Mouse (Mus musculus) embryonic stem cell, embryonic (primary cell): Measurements from ENCODE around the gene Gm1123.

Source experiments
- CTCF ChIA-PET, 4 experiments: fragments of 300-600 bp in 2 of 4; fragments of 350-600 bp in 2 of 4; sonication (Branson Sonifier 250); formaldehyde crosslinking; loops; one replicate each; lab custom pipeline; 2022; ENCODE audit warnings: inconsistent platforms in 2 of 4; lab: Charles Lee
- POLR2A ChIA-PET, 4 experiments: fragments of 300-600 bp in 2 of 4; fragments of 350-600 bp in 2 of 4; sonication (Branson Sonifier 250); formaldehyde crosslinking; loops; one replicate each; lab custom pipeline; 2022; ENCODE audit warnings: antibody characterized with exemption in 4 of 4, inconsistent platforms in 1 of 4; lab: Charles Lee

The Gm1123 gene

GRCm38 (mm10) chr9:99021166-99021565 is 14.3 kb downstream of the Gm1123 start:
- POLR2A ChIA-PET = interaction anchor here in 2 of 4 experiments (1.0 to 1.3 kb wide), 3 partner anchors 18 to 223 kb away, joined by 4 to 6 read pairs (median 5); partner anchors contain the start of gene Cep70 (in 1 of the 2)

DNA sequence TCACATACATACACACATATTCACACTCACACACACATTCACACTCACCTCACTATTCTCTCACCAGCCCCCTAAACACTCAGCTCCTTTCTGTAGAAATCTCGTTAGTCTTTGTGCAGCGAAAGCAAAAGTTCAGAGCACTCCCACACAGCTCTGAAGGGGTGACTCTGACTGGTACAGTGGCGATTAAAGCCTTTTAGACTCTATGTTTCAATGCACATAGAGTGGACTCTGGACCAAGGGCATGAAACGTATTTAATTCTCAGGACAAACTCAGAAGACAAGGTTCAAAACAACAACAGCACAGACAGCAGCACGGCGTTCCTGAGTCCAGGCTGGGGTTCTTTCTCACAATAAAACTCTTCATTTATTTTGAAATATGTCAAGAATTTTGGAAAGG is 17.8 kb downstream of the Gm1123 start:
- CTCF ChIA-PET = interaction anchor here in 1 of 4 experiments (1.0 kb wide), 1 partner anchor 38 kb away, joined by 3 read pairs; no protein-coding TSS in a partner anchor
- POLR2A ChIA-PET = interaction anchor here in 2 of 4 experiments (0.8 to 1.5 kb wide), 2 partner anchors 19 to 31 kb away, joined by 4 to 5 read pairs; no protein-coding TSS in a partner anchor

More at GRCm38 (mm10) chr9:99021166-99021565, 14.3 kb downstream of the Gm1123 start:
- CTCF ChIA-PET = interaction anchor here in 1 of 4 experiments (0.6 to 1.1 kb wide), 2 partner anchors 42 to 148 kb away, joined by 3 to 4 read pairs; no protein-coding TSS in a partner anchor

- CTCF ChIA-PET = no interaction called here
- POLR2A ChIA-PET = no interaction called here
Observed at GRCm38 (mm10) chr9:99016759-99017158, 18.8 kb downstream of the Gm1123 start.

DNA sequence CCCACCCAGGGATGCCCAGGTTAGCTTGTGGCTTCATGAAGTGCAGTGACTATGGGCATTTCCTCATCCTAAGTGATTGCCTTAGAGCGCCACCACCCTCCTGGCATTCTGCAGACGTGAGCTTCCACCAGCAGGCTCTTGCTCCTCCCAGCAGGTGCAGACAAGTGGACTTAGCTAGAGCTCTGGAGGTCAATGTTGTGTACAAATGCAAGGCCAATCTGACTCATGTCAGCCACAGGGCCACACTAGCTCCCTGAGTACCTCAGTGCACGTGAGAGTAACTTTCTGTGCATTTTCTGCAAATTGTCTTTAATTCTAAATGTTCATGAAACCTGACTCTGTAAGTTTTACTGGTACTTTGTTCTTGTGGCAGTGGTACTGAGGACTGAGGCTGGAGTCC is 19.2 kb downstream of the Gm1123 start:
- POLR2A ChIA-PET = no interaction called here
- CTCF ChIA-PET = no interaction called here

DNA sequence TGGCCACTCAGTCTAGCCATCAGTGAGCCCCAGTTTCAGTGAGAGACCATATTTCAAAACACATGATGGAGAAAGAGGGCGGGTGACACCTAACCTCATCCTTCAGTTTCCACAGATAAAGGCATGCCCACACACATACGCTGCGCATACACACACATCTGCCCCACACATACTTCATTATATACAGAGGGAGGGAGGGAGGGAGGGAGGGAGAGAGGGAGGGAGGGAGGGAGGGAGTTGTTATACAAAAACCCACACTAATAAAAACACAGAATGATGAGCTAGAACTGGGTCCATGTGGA is 25.7 kb downstream of the Gm1123 start:
- POLR2A ChIA-PET = no interaction called here
- CTCF ChIA-PET = interaction anchor here in 3 of 4 experiments (0.6 to 0.7 kb wide), 4 partner anchors 27 to 357 kb away, joined by 3 to 6 read pairs (median 5); no protein-coding TSS in a partner anchor

DNA sequence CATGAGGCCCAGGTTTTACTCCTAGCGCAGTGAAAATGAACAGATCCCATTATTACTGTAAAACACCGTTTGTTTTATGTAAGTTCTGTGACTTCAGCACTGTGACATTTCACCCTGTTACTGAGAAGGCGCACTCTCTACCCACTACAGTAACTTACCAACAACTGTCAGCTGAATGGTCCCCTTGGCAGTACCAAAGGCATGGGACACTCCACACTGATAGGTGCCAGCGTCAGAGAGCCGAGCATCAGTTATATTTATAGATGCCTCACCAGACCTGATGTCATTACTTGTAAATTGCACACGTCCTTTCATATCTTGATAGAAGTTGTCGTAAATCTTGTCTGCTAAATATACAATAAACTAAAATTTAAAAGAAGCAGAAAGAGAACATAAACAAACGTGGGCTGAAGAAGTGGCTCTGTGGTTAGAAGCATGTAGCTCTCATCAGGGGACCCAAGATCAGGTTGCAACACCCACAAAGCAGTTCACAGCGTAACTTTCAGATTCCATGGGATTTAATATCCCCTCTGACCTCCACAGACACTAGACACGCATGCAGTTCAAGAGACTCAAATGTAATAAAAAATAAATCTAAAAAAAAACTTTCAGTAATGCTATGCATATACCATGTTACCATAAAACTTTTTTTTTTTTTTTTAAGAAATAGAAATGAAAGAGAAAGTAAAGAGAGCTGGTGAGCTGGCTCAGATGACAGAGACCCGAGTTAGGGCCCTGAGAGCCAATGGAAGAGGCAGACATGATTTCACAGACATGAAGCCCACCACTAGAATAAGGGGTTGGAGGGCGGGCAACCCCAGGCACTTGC is 26.2 kb downstream of the Gm1123 start:
- CTCF ChIA-PET = interaction anchor here in 3 of 4 experiments (0.6 to 1.2 kb wide), 3 partner anchors 29 to 135 kb away, joined by 4 to 6 read pairs (median 4); no protein-coding TSS in a partner anchor
- POLR2A ChIA-PET = interaction anchor here in 2 of 4 experiments (0.7 to 1.5 kb wide), 4 partner anchors 11 to 26 kb away, joined by 3 read pairs; partner anchors contain the start of gene Gm1123 (in 2 of the 2)

GRCm38 (mm10) chr9:99001326-99001725 is 34.2 kb downstream of the Gm1123 start:
- CTCF ChIA-PET = no interaction called here
- POLR2A ChIA-PET = no interaction called here

GRCm38 (mm10) chr9:98999881-99000339 is 35.6 kb downstream of the Gm1123 start:
- ChIA-PET POLR2A (interaction anchor here in 1 of 4 experiments (1.6 kb wide), 1 partner anchor 36 kb away, joined by 4 read pairs; the partner anchor contains the start of gene Gm1123), CTCF (interaction anchor here in 2 of 4 experiments (0.5 to 1.2 kb wide), 2 partner anchors 20 to 60 kb away, joined by 3 to 5 read pairs; no protein-coding TSS in a partner anchor)

GRCm38 (mm10) chr9:98994103-98994502 is 41.4 kb downstream of the Gm1123 start:
- ChIA-PET CTCF (interaction anchor here in 1 of 4 experiments (0.5 kb wide), 1 partner anchor 166 kb away, joined by 3 read pairs; no protein-coding TSS in a partner anchor), POLR2A (interaction anchor here in 3 of 4 experiments (0.7 to 1.5 kb wide), 4 partner anchors 9 to 181 kb away, joined by 3 to 6 read pairs (median 3); no protein-coding TSS in a partner anchor)

DNA sequence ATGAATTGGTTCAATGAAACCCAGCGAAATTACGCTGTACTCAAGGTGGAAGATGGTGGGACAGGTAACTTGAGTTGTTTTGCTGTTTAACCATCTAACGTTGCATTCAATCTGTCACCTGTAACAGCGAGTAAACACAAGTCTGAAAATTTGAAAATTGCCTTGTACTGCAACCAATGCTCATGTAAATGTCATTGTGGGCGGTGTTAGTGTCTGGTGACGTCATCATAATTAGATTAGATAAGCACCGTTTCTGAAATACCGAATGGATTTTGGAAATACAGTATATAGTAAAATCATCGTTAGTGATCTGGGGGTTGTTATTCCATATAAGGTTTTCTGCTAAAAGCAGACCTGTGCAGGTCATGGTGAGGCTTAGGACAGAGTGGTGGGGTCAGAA is 48.4 kb downstream of the Gm1123 start:
- POLR2A ChIA-PET = interaction anchor here in 3 of 4 experiments (0.8 to 1.8 kb wide), 16 partner anchors 8 to 589 kb away, joined by 3 to 11 read pairs (median 3); partner anchors contain the start of genes Foxl2 (in 3 of the 3), Cep70 (in 2 of the 3), Dbr1 (in 1 of the 3) and Pik3cb (in 1 of the 3)

DNA sequence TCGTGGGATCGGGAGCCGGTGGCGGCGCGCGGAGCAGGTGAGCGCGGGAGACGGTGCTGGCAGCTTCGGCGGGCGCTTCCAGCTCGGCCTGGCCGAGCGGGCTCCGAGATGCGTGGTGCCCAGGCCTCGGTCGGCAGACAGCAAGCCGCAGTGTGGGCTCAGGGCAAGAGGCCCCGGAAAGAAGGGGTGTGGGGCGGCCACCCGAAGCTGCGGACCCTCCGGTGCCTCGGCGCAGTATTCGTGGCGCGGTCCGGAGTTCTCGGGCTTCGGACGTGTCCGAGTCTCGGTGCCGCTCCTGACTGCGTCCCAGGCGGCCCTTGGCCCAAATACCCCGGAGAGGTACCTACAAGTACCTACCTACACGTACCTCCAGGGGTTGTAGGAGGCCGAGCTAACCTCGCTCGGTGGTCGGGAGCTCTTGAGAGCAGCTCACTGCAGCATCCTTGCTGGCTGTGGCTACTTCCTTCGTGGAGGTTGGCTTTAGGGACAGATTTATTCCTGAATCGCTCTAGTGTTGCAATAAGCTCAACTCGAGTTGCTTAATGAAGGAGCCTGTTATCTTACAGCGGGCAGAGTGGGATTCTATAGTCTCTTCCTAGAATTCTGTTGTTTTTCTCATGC is 48.9 kb downstream of the Gm1123 start:
- CTCF ChIA-PET = interaction anchor here in 3 of 4 experiments (0.6 to 1.4 kb wide), 8 partner anchors 9 to 463 kb away, joined by 3 to 8 read pairs (median 5); partner anchors contain the start of gene Esyt3 (in 1 of the 3)
- POLR2A ChIA-PET = interaction anchor here in 3 of 4 experiments (0.5 to 1.8 kb wide), 25 partner anchors 9 to 589 kb away, joined by 3 to 11 read pairs (median 3); partner anchors contain the start of genes Foxl2 (in 3 of the 3), Cep70 (in 2 of the 3), Dbr1 (in 1 of the 3) and Esyt3 (in 1 of the 3)

More for the DNA sequence above, 48.4 kb downstream of the Gm1123 start:
- CTCF ChIA-PET = interaction anchor here in 2 of 4 experiments (0.9 to 1.4 kb wide), 6 partner anchors 9 to 463 kb away, joined by 3 to 8 read pairs (median 5); partner anchors contain the start of gene Esyt3 (in 1 of the 2)

DNA sequence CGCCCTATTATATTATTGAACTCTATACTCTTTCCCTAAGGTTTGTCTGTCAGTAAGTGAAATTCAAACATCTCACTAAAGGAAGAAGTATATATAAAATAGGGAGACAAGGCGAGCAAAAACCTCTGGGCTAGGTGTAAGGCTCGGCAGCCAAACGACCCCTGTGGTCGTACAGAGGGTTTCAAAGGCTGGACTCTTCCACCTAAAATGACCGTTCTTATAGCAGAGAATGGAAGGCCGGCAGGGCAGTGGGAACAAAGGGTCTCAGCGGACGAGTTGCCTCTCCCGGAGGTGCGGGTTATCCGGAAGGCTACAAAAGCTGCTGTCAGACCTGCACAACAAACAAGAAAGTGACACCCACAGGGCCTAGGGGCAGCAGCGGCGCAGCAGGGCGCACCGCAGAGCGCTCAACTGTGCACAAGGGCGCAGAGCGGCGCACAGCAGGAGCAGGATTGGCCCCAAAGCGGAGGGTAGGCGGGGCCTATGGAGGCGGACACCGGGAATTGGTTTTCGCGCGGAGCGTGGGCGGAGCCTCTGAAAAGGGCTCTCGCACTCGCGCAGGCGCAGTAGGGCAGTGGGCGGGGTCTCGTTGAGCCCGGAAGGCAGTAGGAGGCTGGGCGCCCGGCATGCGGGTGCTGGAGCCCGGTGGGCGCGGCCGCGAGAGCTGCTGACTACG is 49.6 kb downstream of the Gm1123 start, which contains the start of gene Faim:
Gene Faim, plus strand, starts transcription at position 574 of the 676 bp plus-strand sequence.
- CTCF ChIA-PET = interaction anchor here in 3 of 4 experiments (0.6 to 1.4 kb wide), 7 partner anchors 12 to 464 kb away, joined by 3 to 8 read pairs (median 5); partner anchors contain the start of gene Esyt3 (in 1 of the 3)
- POLR2A ChIA-PET = interaction anchor here in 3 of 4 experiments (0.5 to 1.8 kb wide), 23 partner anchors 10 to 590 kb away, joined by 3 to 11 read pairs (median 3); partner anchors contain the start of genes Cep70 (in 2 of the 3), Foxl2 (in 2 of the 3), Dbr1 (in 1 of the 3) and Esyt3 (in 1 of the 3)

GRCm38 (mm10) chr9:98979431-98980416 is 55.8 kb downstream of the Gm1123 start:
- ChIA-PET CTCF (interaction anchor here (0.6 to 2.7 kb wide), 55 partner anchors 9 to 952 kb away, joined by 3 to 17 read pairs (median 4); partner anchors contain the start of genes Cep70 (in 2 of the 4), Armc8 (in 1 of the 4), Faiml (in 1 of the 4) and Foxl2 (in 1 of the 4)), POLR2A (interaction anchor here in 3 of 4 experiments (0.6 to 1.5 kb wide), 10 partner anchors 8 to 612 kb away, joined by 3 to 5 read pairs (median 3); partner anchors contain the start of gene Esyt3 (in 1 of the 3))

- ChIA-PET CTCF (interaction anchor here in 2 of 4 experiments (0.7 to 1.1 kb wide), 2 partner anchors 11 to 331 kb away, joined by 3 read pairs; no protein-coding TSS in a partner anchor), POLR2A (interaction anchor here in 1 of 4 experiments (1.8 kb wide), 1 partner anchor 11 kb away, joined by 4 read pairs; no protein-coding TSS in a partner anchor)
Observed at GRCm38 (mm10) chr9:98976520-98976919, 59.0 kb downstream of the Gm1123 start.

DNA sequence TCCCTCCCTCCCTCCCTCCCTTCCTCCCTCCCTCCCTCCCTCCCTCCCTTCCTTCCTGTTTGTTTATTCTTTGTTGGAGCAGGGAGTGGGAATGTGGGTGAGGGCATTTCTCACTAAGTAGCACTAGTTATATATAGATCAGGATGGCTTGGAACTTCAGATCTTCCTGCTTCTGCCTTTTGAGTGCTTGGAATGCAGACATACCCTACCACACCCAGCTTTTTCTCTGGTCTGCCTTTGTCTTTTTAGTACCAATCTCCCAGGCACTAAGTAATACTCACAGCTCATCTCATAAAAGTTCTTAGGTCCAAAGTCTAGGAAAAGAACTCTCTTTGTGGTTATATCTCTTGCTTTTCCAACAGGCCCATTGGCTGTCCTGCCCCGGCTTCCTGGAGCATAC is 59.4 kb downstream of the Gm1123 start:
- ChIA-PET POLR2A (interaction anchor here in 1 of 4 experiments (1.8 kb wide), 1 partner anchor 11 kb away, joined by 4 read pairs; no protein-coding TSS in a partner anchor), CTCF (interaction anchor here in 3 of 4 experiments (0.7 to 1.3 kb wide), 4 partner anchors 10 to 19 kb away, joined by 3 to 6 read pairs (median 4); no protein-coding TSS in a partner anchor)
